Mouse (Mus musculus) cerebellum, postnatal 10 days (tissue): Measurements from ENCODE around the gene 1700016D06Rik.

ENCODE experiments used
- DNase-seq, 2 experiments: peaks; one replicate each; pipeline ENCODE4 v3.0.0; 2021; ENCODE audit warnings: mixed read lengths in 2 of 2

1700016D06Rik gene

GRCm38 (mm10) chr8:11701033-11701362 lies at the start of gene 1700016D06Rik:
Gene 1700016D06Rik, minus strand, starts transcription at chr8:11701063.
- no peak for DNase-seq

- DNase-seq, result no peak
Measured at GRCm38 (mm10) chr8:11749472-11749871, 48.6 kb upstream of the 1700016D06Rik start.

GRCm38 (mm10) chr8:11746850-11747600 lies 46.2 kb upstream of the 1700016D06Rik start:
- DNase-seq, result no peak

GRCm38 (mm10) chr8:11743580-11743979 lies 42.7 kb upstream of the 1700016D06Rik start:
- DNase-seq, result no peak

GRCm38 (mm10) chr8:11740857-11741256 lies 40.0 kb upstream of the 1700016D06Rik start:
- peak in 1 of 2 experiments; percentile 52 for DNase-seq

- no peak for DNase-seq
Measured at GRCm38 (mm10) chr8:11739082-11739481, 38.2 kb upstream of the 1700016D06Rik start.

- no peak for DNase-seq
Measured at GRCm38 (mm10) chr8:11737096-11737495, 36.2 kb upstream of the 1700016D06Rik start.

GRCm38 (mm10) chr8:11735672-11736235 lies 34.9 kb upstream of the 1700016D06Rik start:
- DNase-seq, result no peak

- DNase-seq, result peak in 1 of 2 experiments; percentile 36
Measured at GRCm38 (mm10) chr8:11730271-11730940, 29.5 kb upstream of the 1700016D06Rik start.

- DNase-seq, result peak; percentile 75 to 80
Measured at GRCm38 (mm10) chr8:11728482-11729295, 27.8 kb upstream of the 1700016D06Rik start.

- peak; percentile 95 to 97 for DNase-seq
Measured at GRCm38 (mm10) chr8:11727651-11728481, 27.0 kb upstream of the 1700016D06Rik start, which contains the start of gene Arhgef7. Gene Arhgef7, plus strand, starts transcription at chr8:11727721.

GRCm38 (mm10) chr8:11727273-11727650 lies 26.4 kb upstream of the 1700016D06Rik start:
- no peak for DNase-seq

GRCm38 (mm10) chr8:11717194-11717593 lies 16.3 kb upstream of the 1700016D06Rik start:
- no peak for DNase-seq

- DNase-seq, result peak; percentile 40 to 63
Measured at GRCm38 (mm10) chr8:11712244-11712643, 11.4 kb upstream of the 1700016D06Rik start.

- DNase-seq, result no peak
Measured at GRCm38 (mm10) chr8:11710415-11710814, 9.6 kb upstream of the 1700016D06Rik start.

- DNase-seq, result no peak
Measured at GRCm38 (mm10) chr8:11709542-11709941, 8.7 kb upstream of the 1700016D06Rik start.

- DNase-seq, result no peak
Measured at GRCm38 (mm10) chr8:11708815-11709214, 8.0 kb upstream of the 1700016D06Rik start.

GRCm38 (mm10) chr8:11707701-11708100 lies 6.8 kb upstream of the 1700016D06Rik start:
- DNase-seq, result no peak

GRCm38 (mm10) chr8:11705818-11706217 lies 5.0 kb upstream of the 1700016D06Rik start:
- DNase-seq, result no peak

GRCm38 (mm10) chr8:11704716-11705420 lies 4.0 kb upstream of the 1700016D06Rik start:
- no peak for DNase-seq

- DNase-seq, result no peak
Measured at GRCm38 (mm10) chr8:11703789-11704188, 2.9 kb upstream of the 1700016D06Rik start.
